Mouse (Mus musculus): ENCODE results near the gene Clvs2. TPM values are rescaled to one million over a fixed set of nuclear protein-coding genes. Genes with fewer than 3 reads are reported as not detected.
A peak's percentile ranks its signal among the peaks of the same experiment; 100 is the strongest.

Clvs2 gene
- 10 to 100 TPM; 63.7 to 68.4 TPM for total RNA-seq (2021)
- long read RNA-seq, experiment 1, transcript Clvs2-201 (6 exons, 2,717 nt), result major isoform, 12 of 28 reads
- long read RNA-seq, experiment 1, partial matches to known transcripts, result 11 of 28 reads
- long read RNA-seq, experiment 1, other reads (novel, unspliced or antisense), result 1 of 28 reads
- long read RNA-seq, experiment 2, transcript Clvs2-201 (6 exons, 2,717 nt), result major isoform, 12 of 32 reads
- long read RNA-seq, experiment 2, partial matches to known transcripts, result 14 of 32 reads
- long read RNA-seq, experiment 2, other reads (novel, unspliced or antisense), result 3 of 32 reads

GRCm38 (mm10) chr10:33624131-33624879, at the start of gene Clvs2:
TSS of gene Clvs2 (minus strand) at chr10:33624769.
- peak; percentile 81 to 85 for DNase-seq (ENCODE audit: low spot score in 2 of 2)

- DNase-seq (ENCODE audit: low spot score in 2 of 2), result peak; percentile 86 to 93
Observed at GRCm38 (mm10) chr10:33653142-33653541, 28.6 kb upstream of the Clvs2 start.

GRCm38 (mm10) chr10:33623577-33623991, 985 bp downstream of the Clvs2 start:
- peak in 1 of 2 experiments; percentile 46 for DNase-seq (ENCODE audit: low spot score in 2 of 2)

- peak in 1 of 2 experiments; percentile 29 for DNase-seq (ENCODE audit: low spot score in 2 of 2)
Observed at GRCm38 (mm10) chr10:33622700-33623099, 1.9 kb downstream of the Clvs2 start.

GRCm38 (mm10) chr10:33616207-33616606, 8.4 kb downstream of the Clvs2 start:
- no peak for DNase-seq (ENCODE audit: low spot score in 2 of 2)

DNA sequence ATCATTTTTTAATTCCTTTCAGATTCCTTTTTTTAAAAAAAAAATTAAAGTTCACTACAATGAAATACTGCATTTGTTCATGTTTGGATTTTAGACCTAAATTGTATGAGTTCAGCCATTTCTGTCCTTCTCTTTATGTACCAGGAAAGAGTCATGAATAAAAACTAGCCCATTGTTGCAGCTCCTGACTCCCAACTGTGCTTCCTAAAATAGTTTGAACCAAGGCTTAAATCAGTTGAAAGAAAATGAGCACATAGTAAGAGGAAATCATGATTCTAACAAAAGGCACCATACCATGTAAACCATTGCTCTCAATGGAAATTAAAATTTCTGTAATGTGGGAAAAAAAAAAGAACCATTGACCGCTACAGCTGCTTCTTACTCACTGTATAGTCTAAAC, 11.4 kb downstream of the Clvs2 start:
- no peak for DNase-seq (ENCODE audit: low spot score in 2 of 2)

- DNase-seq (ENCODE audit: low spot score in 2 of 2), result no peak
Observed at GRCm38 (mm10) chr10:33592732-33593131, 31.8 kb downstream of the Clvs2 start.

- DNase-seq (ENCODE audit: low spot score in 2 of 2), result peak in 1 of 2 experiments; percentile 34
Observed at GRCm38 (mm10) chr10:33588800-33589199, 35.8 kb downstream of the Clvs2 start.

GRCm38 (mm10) chr10:33587118-33587517, 37.5 kb downstream of the Clvs2 start:
- DNase-seq (ENCODE audit: low spot score in 2 of 2), result no peak

DNA sequence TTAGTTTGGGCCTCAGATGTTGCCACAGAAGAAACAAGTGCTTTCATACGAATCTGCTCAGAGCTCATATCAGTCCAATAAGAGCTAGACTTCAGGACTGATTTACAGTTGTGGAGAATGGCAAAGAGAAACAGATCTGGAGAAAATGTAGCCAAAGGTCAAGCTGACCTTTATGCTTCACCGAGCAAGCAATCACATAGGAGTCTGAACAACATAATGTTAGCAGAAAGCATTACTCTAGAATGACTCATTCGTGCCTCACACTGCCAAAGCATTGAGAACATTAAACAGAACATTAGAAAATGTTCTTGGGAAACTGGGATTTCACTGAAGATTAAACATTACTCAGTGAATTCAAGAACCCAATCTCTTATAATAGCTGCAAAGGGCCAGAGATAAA, 66.5 kb downstream of the Clvs2 start:
- peak in 1 of 2 experiments; percentile 36 for DNase-seq (ENCODE audit: low spot score in 2 of 2)

GRCm38 (mm10) chr10:33540331-33540730, 84.2 kb downstream of the Clvs2 start:
- DNase-seq (ENCODE audit: low spot score in 2 of 2), result peak; percentile 86 to 95

Other genes starting within 250 kb of the Clvs2 start
- gene Sult3a2, start 161.9 kb upstream of the Clvs2 start, total RNA-seq (2021), result under 1 TPM; 0.45 to 0.78 TPM
- gene Sult3a1, start 233.0 kb upstream of the Clvs2 start, total RNA-seq (2021), result not detected

Measured in layer of hippocampus, postnatal 14 days (tissue).